Mouse (Mus musculus): ENCODE measurements around the gene Gm44503.

GRCm38 (mm10) chr9:72949572-72949971 lies 9.1 kb upstream of the Gm44503 start:
- TF ChIP-seq CTCF (IDR thresholded peaks at IDR 0.05; ENCODE audit: low read depth, low read length) (no peak), POLR2A (IDR thresholded peaks at IDR 0.05; ENCODE audit: borderline replicate concordance, low read depth, low read length) (no peak)
